Mouse (Mus musculus): ENCODE data around the gene Mybl2. TPM values are rescaled to one million over a fixed set of nuclear protein-coding genes. Genes with fewer than 3 reads are reported as not detected.
A peak's percentile ranks its signal among the peaks of the same experiment; 100 is the strongest.

The Mybl2 gene
- 5.3 and 5.4 TPM in 2 replicates for polyA plus RNA-seq (2015; fragmentation: Nextera tagmentation; extraction: Ambion mirVana)

DNA sequence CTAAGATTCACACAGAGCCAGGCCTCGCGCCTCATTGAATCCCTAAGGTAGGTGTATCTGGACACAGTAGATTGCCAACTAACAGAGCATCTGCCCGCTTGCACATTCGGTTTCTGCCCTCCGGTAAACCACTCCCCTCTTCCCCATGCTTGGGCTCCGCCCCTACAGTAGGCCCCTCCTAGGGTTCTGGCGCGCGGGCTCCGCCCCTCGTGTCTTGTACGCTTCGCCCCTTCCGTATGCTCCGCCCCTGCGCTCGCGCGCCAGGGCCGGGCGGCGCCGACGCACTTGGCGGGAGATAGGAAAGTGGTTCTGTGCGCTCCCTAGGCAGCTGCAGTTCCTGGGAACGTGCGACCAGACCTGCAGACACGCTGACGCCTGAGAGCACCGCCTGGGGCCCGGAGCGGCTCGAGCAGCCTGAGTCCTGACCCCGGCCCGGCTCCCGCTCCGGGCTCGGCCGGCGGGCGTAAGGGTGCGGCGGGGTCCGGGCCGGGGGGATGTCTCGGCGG is at the start of gene Mybl2:
Gene Mybl2, plus strand, starts transcription at position 353 of the 506 bp plus-strand sequence.
- ATAC-seq (ENCODE audit: low FRiP score, low TSS enrichment), result peak; percentile 99
- under 1% methylated on average over 47 of the region's 48 CpGs for WGBS

GRCm38 (mm10) chr2:163007299-163007698 is 47.2 kb upstream of the Mybl2 start:
- H3K27me3 ChIP-seq (ENCODE audit: control insufficient read depth, insufficient read depth, low read length), result no peaks in the 10 kb centered on the region
- H3K36me3 ChIP-seq (ENCODE audit: control insufficient read depth, insufficient read depth, low read length), result no peaks in the 10 kb centered on the region
- no peaks in the 10 kb centered on the region for H3K4me1 ChIP-seq (replicated peaks; ENCODE audit: control insufficient read depth, insufficient read depth)
- 75% methylated on average over 4 of the region's 4 CpGs for WGBS
- no peak overlapping the region for H3K4me2 ChIP-seq (replicated peaks; ENCODE audit: low read depth)
- H3K9me3 ChIP-seq (ENCODE audit: control insufficient read depth, low read length), result no peaks in the 10 kb centered on the region
- TF ChIP-seq CTCF (IDR thresholded peaks at IDR 0.05; ENCODE audit: low read depth) (no peak), EP300 (optimal IDR thresholded peaks at IDR 0.05) (no peak)
- H3K27ac ChIP-seq (replicated peaks), result no peak overlapping the region
- H3K9ac ChIP-seq (ENCODE audit: low read length), result no peak overlapping the region
- DNase-seq (ENCODE audit: low spot score) (no peak), ATAC-seq (ENCODE audit: low FRiP score, low TSS enrichment) (no peak)
- no peak overlapping the region for H3K4me3 ChIP-seq (ENCODE audit: low read depth, low read length)

More for the DNA sequence above, at the start of gene Mybl2:
- Histone ChIP-seq H3K9ac (ENCODE audit: low read length) (peak within 1 kb of the TSS; percentile 56), H3K27ac (replicated peaks) (no peak within 1 kb of the TSS), H3K27me3 (ENCODE audit: control insufficient read depth, insufficient read depth, low read length) (no peaks in the 10 kb centered on the region), H3K4me2 (replicated peaks; ENCODE audit: low read depth) (peak within 1 kb of the TSS; percentile 100), H3K4me1 (replicated peaks; ENCODE audit: control insufficient read depth, insufficient read depth) (peaks cover 4% of the 10 kb centered on the region), H3K36me3 (ENCODE audit: control insufficient read depth, insufficient read depth, low read length) (no peaks in the 10 kb centered on the region), H3K4me3 (ENCODE audit: low read depth, low read length) (peak within 1 kb of the TSS; percentile 62), H3K9me3 (ENCODE audit: control insufficient read depth, low read length) (no peaks in the 10 kb centered on the region)
- peak; percentile 97 for DNase-seq (ENCODE audit: low spot score)
- TF ChIP-seq EP300 (optimal IDR thresholded peaks at IDR 0.05) (no peak), CTCF (IDR thresholded peaks at IDR 0.05; ENCODE audit: low read depth) (no peak)

DNA sequence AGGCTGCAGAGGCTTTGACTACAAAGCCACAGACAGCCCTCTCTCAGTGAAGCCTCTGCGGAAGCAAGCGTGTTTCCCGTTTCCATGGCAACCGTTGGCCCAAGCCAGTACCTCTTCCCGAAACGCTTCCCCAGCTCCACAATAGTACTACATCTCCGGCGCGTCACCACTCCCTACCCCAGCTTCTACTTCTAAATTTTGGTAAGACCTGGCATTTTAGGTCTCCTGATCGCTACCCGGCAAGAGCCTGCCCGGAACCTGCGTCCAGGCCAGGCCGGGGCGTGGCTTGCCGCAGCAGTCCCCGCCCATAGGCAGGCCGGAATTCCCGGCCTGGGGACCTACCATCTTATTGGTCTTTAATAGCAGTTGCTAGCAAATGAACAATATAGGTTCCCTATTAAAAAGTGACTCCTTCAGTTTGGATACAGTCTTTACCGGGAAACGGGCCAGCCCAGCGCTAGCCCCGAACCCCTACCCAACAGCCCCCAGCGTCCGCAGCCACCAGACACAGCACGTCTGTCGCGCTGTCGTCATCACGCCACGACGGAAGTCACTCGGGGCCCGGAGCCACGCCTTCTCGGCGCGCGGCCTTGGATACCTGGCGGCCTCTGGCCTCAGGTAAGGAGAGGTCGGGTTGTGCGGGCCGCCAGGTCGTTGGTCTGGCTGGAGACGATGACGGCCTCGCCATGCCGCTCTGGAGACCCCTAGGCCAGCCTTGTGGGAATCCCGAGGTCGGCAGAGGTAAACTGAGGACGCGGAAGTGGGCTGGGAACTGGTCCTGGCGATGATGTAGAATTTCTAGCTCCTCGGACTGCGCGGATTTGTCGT is 37.4 kb upstream of the Mybl2 start, which contains the start of gene Ift52:
Gene Ift52, plus strand, starts transcription at position 439 of the 828 bp plus-strand sequence.
- ATAC-seq (ENCODE audit: low FRiP score, low TSS enrichment), result peak; percentile 96
- WGBS, result under 1% methylated on average over 57 of the region's 57 CpGs
- H3K4me3 ChIP-seq (ENCODE audit: low read depth, low read length), result peak within 1 kb of the TSS; percentile 90
- peak within 1 kb of the TSS; percentile 81 for H3K27ac ChIP-seq (replicated peaks)
- H3K9ac ChIP-seq (ENCODE audit: low read length), result peak within 1 kb of the TSS; percentile 85
- H3K9me3 ChIP-seq (ENCODE audit: control insufficient read depth, low read length), result no peaks in the 10 kb centered on the region
- H3K27me3 ChIP-seq (ENCODE audit: control insufficient read depth, insufficient read depth, low read length), result no peaks in the 10 kb centered on the region
- H3K4me2 ChIP-seq (replicated peaks; ENCODE audit: low read depth), result peak within 1 kb of the TSS; percentile 71
- H3K4me1 ChIP-seq (replicated peaks; ENCODE audit: control insufficient read depth, insufficient read depth), result no peaks in the 10 kb centered on the region
- no peaks in the 10 kb centered on the region for H3K36me3 ChIP-seq (ENCODE audit: control insufficient read depth, insufficient read depth, low read length)
- DNase-seq (ENCODE audit: low spot score), result peak; percentile 95
- peak; percentile 28 for TF ChIP-seq EP300 (optimal IDR thresholded peaks at IDR 0.05)
- TF ChIP-seq CTCF (IDR thresholded peaks at IDR 0.05; ENCODE audit: low read depth), result no peak

GRCm38 (mm10) chr2:163031289-163031688 is 23.2 kb upstream of the Mybl2 start:
- ATAC-seq (ENCODE audit: low FRiP score, low TSS enrichment) (no peak), DNase-seq (ENCODE audit: low spot score) (no peak)
- Histone ChIP-seq H3K27ac (replicated peaks) (no peak overlapping the region), H3K4me1 (replicated peaks; ENCODE audit: control insufficient read depth, insufficient read depth) (no peaks in the 10 kb centered on the region), H3K27me3 (ENCODE audit: control insufficient read depth, insufficient read depth, low read length) (no peaks in the 10 kb centered on the region), H3K36me3 (ENCODE audit: control insufficient read depth, insufficient read depth, low read length) (peaks cover 24% of the 10 kb centered on the region), H3K9ac (ENCODE audit: low read length) (no peak overlapping the region), H3K4me3 (ENCODE audit: low read depth, low read length) (no peak overlapping the region), H3K9me3 (ENCODE audit: control insufficient read depth, low read length) (no peaks in the 10 kb centered on the region), H3K4me2 (replicated peaks; ENCODE audit: low read depth) (no peak overlapping the region)
- no peak for TF ChIP-seq EP300 (optimal IDR thresholded peaks at IDR 0.05)
- TF ChIP-seq CTCF (IDR thresholded peaks at IDR 0.05; ENCODE audit: low read depth), result no peak
- WGBS, result 89% methylated on average over 5 of the region's 5 CpGs

GRCm38 (mm10) chr2:163031757-163032156 is 22.7 kb upstream of the Mybl2 start:
- TF ChIP-seq CTCF (IDR thresholded peaks at IDR 0.05; ENCODE audit: low read depth), result no peak
- DNase-seq (ENCODE audit: low spot score) (no peak), ATAC-seq (ENCODE audit: low FRiP score, low TSS enrichment) (no peak)
- no peak overlapping the region for H3K4me2 ChIP-seq (replicated peaks; ENCODE audit: low read depth)
- no peaks in the 10 kb centered on the region for H3K9me3 ChIP-seq (ENCODE audit: control insufficient read depth, low read length)
- no peaks in the 10 kb centered on the region for H3K4me1 ChIP-seq (replicated peaks; ENCODE audit: control insufficient read depth, insufficient read depth)
- no peak overlapping the region for H3K9ac ChIP-seq (ENCODE audit: low read length)
- H3K36me3 ChIP-seq (ENCODE audit: control insufficient read depth, insufficient read depth, low read length), result peaks cover 24% of the 10 kb centered on the region
- no peak overlapping the region for H3K4me3 ChIP-seq (ENCODE audit: low read depth, low read length)
- H3K27me3 ChIP-seq (ENCODE audit: control insufficient read depth, insufficient read depth, low read length), result no peaks in the 10 kb centered on the region
- H3K27ac ChIP-seq (replicated peaks), result no peak overlapping the region
- 86% methylated on average over 2 of the region's 2 CpGs for WGBS

GRCm38 (mm10) chr2:163032622-163033021 is 21.9 kb upstream of the Mybl2 start:
- TF ChIP-seq EP300 (optimal IDR thresholded peaks at IDR 0.05) (no peak), CTCF (IDR thresholded peaks at IDR 0.05; ENCODE audit: low read depth) (no peak)
- Histone ChIP-seq H3K9ac (ENCODE audit: low read length) (no peak overlapping the region), H3K27me3 (ENCODE audit: control insufficient read depth, insufficient read depth, low read length) (no peaks in the 10 kb centered on the region), H3K4me1 (replicated peaks; ENCODE audit: control insufficient read depth, insufficient read depth) (no peaks in the 10 kb centered on the region), H3K4me2 (replicated peaks; ENCODE audit: low read depth) (no peak overlapping the region), H3K4me3 (ENCODE audit: low read depth, low read length) (no peak overlapping the region), H3K9me3 (ENCODE audit: control insufficient read depth, low read length) (no peaks in the 10 kb centered on the region), H3K27ac (replicated peaks) (no peak overlapping the region), H3K36me3 (ENCODE audit: control insufficient read depth, insufficient read depth, low read length) (peaks cover 26% of the 10 kb centered on the region)
- DNase-seq (ENCODE audit: low spot score) (no peak), ATAC-seq (ENCODE audit: low FRiP score, low TSS enrichment) (no peak)
- WGBS, result 67% methylated on average over 4 of the region's 4 CpGs
